28 mouse cellular contexts compared by ENCODE assay signal in the genomic region with DNA sequence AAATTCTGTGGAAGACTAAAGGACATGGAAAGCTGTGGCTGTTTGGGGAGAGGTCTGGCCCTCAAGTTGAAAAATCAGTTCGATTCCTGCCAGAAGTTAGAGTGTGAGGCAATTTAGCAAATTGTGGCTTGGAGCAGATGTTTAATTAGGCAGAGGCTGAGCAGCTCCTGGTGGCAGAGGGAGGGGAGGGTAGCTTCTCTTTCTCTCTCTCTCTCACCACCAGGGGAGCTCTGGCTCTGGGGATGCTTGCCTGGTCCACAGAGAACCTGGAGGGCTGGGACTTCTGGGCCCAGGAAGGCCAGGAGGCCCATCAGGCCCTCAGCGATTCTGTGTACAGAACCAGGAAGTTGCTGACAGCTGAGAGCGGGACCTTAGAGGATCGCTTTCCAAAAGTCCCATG.
DNase-seq lines count a peak whose midpoint lies in the region; ATAC-seq and TF ChIP-seq lines count a peak whose summit lies in the region.
"Had no signal": no experiment of that assay in that cellular context is flagged by ENCODE, and none has a peak within 500 bp of the region (broad histone marks: within the 10 kb centered on the region; RNA-seq: fewer than 3 reads in every experiment).

No protein-coding gene starts in this region.

- H3K27ac ChIP-seq in forebrain, postnatal 0 days (ENCODE audit: low read depth, low read length), result no peak overlapping the region
- no peak overlapping the region for H3K27ac ChIP-seq in forebrain, embryonic 11.5 days (ENCODE audit: low read depth, low read length)
- H3K27ac ChIP-seq in layer of hippocampus, adult 2 months, result no peak overlapping the region
- no peak overlapping the region for H3K27ac ChIP-seq in lung, postnatal 0 days (ENCODE audit: low read length)
- H3K27ac ChIP-seq: embryonic facial prominence, embryonic 13.5 days; heart, embryonic 10.5 days; limb, embryonic 15.5 days; liver, embryonic 14.5 days; neural tube, embryonic 12.5 days had no signal

- no peaks in the 10 kb centered on the region for H3K9me3 ChIP-seq in forebrain, postnatal 0 days (ENCODE audit: low read length)
- no peaks in the 10 kb centered on the region for H3K9me3 ChIP-seq in forebrain, embryonic 11.5 days (ENCODE audit: control insufficient read depth, low read length)
- H3K9me3 ChIP-seq in lung, postnatal 0 days (ENCODE audit: low read length), result no peaks in the 10 kb centered on the region
- H3K9me3 ChIP-seq: embryonic facial prominence, embryonic 13.5 days; heart, embryonic 10.5 days; limb, embryonic 15.5 days; megakaryocyte, embryonic 14.5 days; neural tube, embryonic 12.5 days had no signal

- H3K9ac ChIP-seq in forebrain, postnatal 0 days, result no peak overlapping the region
- H3K9ac ChIP-seq in forebrain, embryonic 11.5 days (ENCODE audit: low read length), result no peak overlapping the region
- no peak overlapping the region for H3K9ac ChIP-seq in lung, postnatal 0 days (replicated peaks; ENCODE audit: low read depth)
- H3K9ac ChIP-seq: embryonic facial prominence, embryonic 13.5 days; limb, embryonic 15.5 days; liver, embryonic 14.5 days; lung, embryonic 14.5 days; neural tube, embryonic 12.5 days had no signal

- TF ChIP-seq CTCF in forebrain, postnatal 0 days (IDR thresholded peaks at IDR 0.05; ENCODE audit: low read depth), result peak; percentile 59
- TF ChIP-seq CTCF in layer of hippocampus, adult 2 months (conservative IDR thresholded peaks at IDR 0.05), result peak; percentile 75
- TF ChIP-seq CTCF in brain, embryonic 14.5 days (IDR thresholded peaks at IDR 0.05; ENCODE audit: borderline replicate concordance, extremely low read depth, insufficient read depth, insufficient read length), result peak; percentile 40; the same call in 1 of the 2 replicates
- no peak for TF ChIP-seq CTCF in lung, postnatal 0 days (IDR thresholded peaks at IDR 0.05)

- DNase-seq in forebrain, postnatal 0 days, result peak; percentile 39
- no peak for DNase-seq in forebrain, embryonic 11.5 days (ENCODE audit: low spot score)
- DNase-seq in layer of hippocampus, adult 2 months (ENCODE audit: low spot score in 2 of 2), result no peak
- DNase-seq in layer of hippocampus, postnatal 36 days, result no peak
- peak; percentile 44 for DNase-seq in brain, embryonic 14.5 days (ENCODE audit: low read depth)
- no peak for DNase-seq in heart, postnatal 36 days
- DNase-seq in lung, postnatal 0 days (ENCODE audit: low spot score), result no peak
- DNase-seq: adrenal gland, adult 8-10 months; B cell, adult 2 months; cerebellum, adult 8-10 months; cerebellum, postnatal 36 days; kidney, adult 8-10 months; kidney, postnatal 14 days; left cerebral cortex, postnatal 4 days; lung, embryonic 14.5 days; lung, postnatal 36 days; midbrain, embryonic 14.5 days; retina, postnatal 1 day; right cerebral cortex, postnatal 25 days; spleen, adult 18-20 months had no signal

- H3K4me3 ChIP-seq in forebrain, postnatal 0 days (ENCODE audit: low read depth, low read length), result no peak overlapping the region
- H3K4me3 ChIP-seq in forebrain, embryonic 11.5 days (ENCODE audit: low read depth, low read length), result no peak overlapping the region
- no peak overlapping the region for H3K4me3 ChIP-seq in layer of hippocampus, adult 2 months
- H3K4me3 ChIP-seq in lung, postnatal 0 days (ENCODE audit: low read depth, low read length), result no peak overlapping the region
- H3K4me3 ChIP-seq: embryonic facial prominence, embryonic 13.5 days; erythroblast, embryonic 14.5 days; heart, embryonic 10.5 days; limb, embryonic 15.5 days; megakaryocyte, embryonic 14.5 days; neural tube, embryonic 12.5 days had no signal

- H3K36me3 ChIP-seq in forebrain, postnatal 0 days (ENCODE audit: insufficient read depth), result no peaks in the 10 kb centered on the region
- no peaks in the 10 kb centered on the region for H3K36me3 ChIP-seq in forebrain, embryonic 11.5 days (ENCODE audit: control insufficient read depth, insufficient read depth, low read length)
- H3K36me3 ChIP-seq in lung, postnatal 0 days (ENCODE audit: insufficient read depth, low read length), result no peaks in the 10 kb centered on the region
- H3K36me3 ChIP-seq: embryonic facial prominence, embryonic 13.5 days; heart, embryonic 10.5 days; limb, embryonic 15.5 days; neural tube, embryonic 12.5 days had no signal

- intact Hi-C loops in heart, postnatal 36 days (cut with DNase I), result no loop called here

- no peak overlapping the region for H3K4me2 ChIP-seq in forebrain, postnatal 0 days (ENCODE audit: low read depth)
- H3K4me2 ChIP-seq in forebrain, embryonic 11.5 days (ENCODE audit: low read depth, low read length, severe bottlenecking), result no peak overlapping the region
- no peak overlapping the region for H3K4me2 ChIP-seq in lung, postnatal 0 days (replicated peaks; ENCODE audit: low read depth, low read length)
- H3K4me2 ChIP-seq: embryonic facial prominence, embryonic 13.5 days; limb, embryonic 15.5 days; lung, embryonic 14.5 days; neural tube, embryonic 12.5 days had no signal

- WGBS in forebrain, postnatal 0 days, result 70% methylated on average over 4 of the region's 4 CpGs
- WGBS in forebrain, embryonic 11.5 days, result 77% methylated on average over 4 of the region's 4 CpGs
- 67% methylated on average over 4 of the region's 4 CpGs for WGBS in lung, postnatal 0 days

- H3K27me3 ChIP-seq in forebrain, postnatal 0 days (ENCODE audit: insufficient read depth, low read length), result no peaks in the 10 kb centered on the region
- peaks cover 17% of the 10 kb centered on the region for H3K27me3 ChIP-seq in forebrain, embryonic 11.5 days (ENCODE audit: control insufficient read depth, insufficient read depth, low read length)
- H3K27me3 ChIP-seq in lung, postnatal 0 days (replicated peaks; ENCODE audit: insufficient read depth, low read length), result no peaks in the 10 kb centered on the region
- H3K27me3 ChIP-seq: embryonic facial prominence, embryonic 13.5 days; limb, embryonic 15.5 days; megakaryocyte, embryonic 14.5 days; neural tube, embryonic 12.5 days had no signal

- H3K4me1 ChIP-seq in forebrain, postnatal 0 days (ENCODE audit: insufficient read depth), result no peaks in the 10 kb centered on the region
- no peaks in the 10 kb centered on the region for H3K4me1 ChIP-seq in forebrain, embryonic 11.5 days (replicated peaks; ENCODE audit: control insufficient read depth, insufficient read depth, low read length)
- H3K4me1 ChIP-seq in lung, postnatal 0 days (ENCODE audit: insufficient read depth, low read depth, low read length), result no peaks in the 10 kb centered on the region
- H3K4me1 ChIP-seq: embryonic facial prominence, embryonic 13.5 days; heart, embryonic 10.5 days; limb, embryonic 15.5 days; megakaryocyte, embryonic 14.5 days; neural tube, embryonic 12.5 days had no signal

- ATAC-seq in forebrain, postnatal 0 days, result peak; percentile 67
- ATAC-seq in forebrain, embryonic 11.5 days (replicated peaks; ENCODE audit: low FRiP score), result no peak
- ATAC-seq in lung, postnatal 0 days, result no peak
- ATAC-seq: activated CD4-positive, CD25-positive, alpha-beta regulatory T cell, adult 4 months had no signal

- TF ChIP-seq POLR2A in brain, embryonic 14.5 days (IDR thresholded peaks at IDR 0.05; ENCODE audit: borderline replicate concordance, extremely low read depth, insufficient read depth, insufficient read length, poor library complexity, severe bottlenecking), result no peak

- no peak for TF ChIP-seq EP300 in lung, postnatal 0 days (IDR thresholded peaks at IDR 0.05)

Comparison
In these comparisons a context has a peak if more than half of its experiments do, and no peak if none do; other contexts are left out.
1. DNase-seq: peak in forebrain, postnatal 0 days (single experiment) and brain, embryonic 14.5 days (single experiment); none in forebrain, embryonic 11.5 days (single experiment), layer of hippocampus, adult 2 months (0 of 2), layer of hippocampus, postnatal 36 days (0 of 2), heart, postnatal 36 days (0 of 2) and lung, postnatal 0 days (single experiment).